Mouse (Mus musculus) thymus, postnatal 0 days (tissue): ENCODE measurements around the gene D8Ertd738e. TPM values are rescaled to one million over a fixed set of nuclear protein-coding genes. Genes with fewer than 3 reads are reported as not detected.

ENCODE experiments used
- DNase-seq: peaks from one replicate; pipeline ENCODE4 v3.0.0-alpha.2; 2015; ENCODE audit warnings: low spot score
- polyA plus RNA-seq: library from polyadenylated mRNA; unstranded; fragments of >200 nt; fragmentation: Nextera tagmentation; extraction: Ambion mirVana; gene quantifications from 2 replicates; pipeline ENCODE4 v1.2.1, GENCODE M21; 2015

D8Ertd738e gene
- polyA plus RNA-seq, 1 experiment from 2014 or later = 403 TPM

DNA sequence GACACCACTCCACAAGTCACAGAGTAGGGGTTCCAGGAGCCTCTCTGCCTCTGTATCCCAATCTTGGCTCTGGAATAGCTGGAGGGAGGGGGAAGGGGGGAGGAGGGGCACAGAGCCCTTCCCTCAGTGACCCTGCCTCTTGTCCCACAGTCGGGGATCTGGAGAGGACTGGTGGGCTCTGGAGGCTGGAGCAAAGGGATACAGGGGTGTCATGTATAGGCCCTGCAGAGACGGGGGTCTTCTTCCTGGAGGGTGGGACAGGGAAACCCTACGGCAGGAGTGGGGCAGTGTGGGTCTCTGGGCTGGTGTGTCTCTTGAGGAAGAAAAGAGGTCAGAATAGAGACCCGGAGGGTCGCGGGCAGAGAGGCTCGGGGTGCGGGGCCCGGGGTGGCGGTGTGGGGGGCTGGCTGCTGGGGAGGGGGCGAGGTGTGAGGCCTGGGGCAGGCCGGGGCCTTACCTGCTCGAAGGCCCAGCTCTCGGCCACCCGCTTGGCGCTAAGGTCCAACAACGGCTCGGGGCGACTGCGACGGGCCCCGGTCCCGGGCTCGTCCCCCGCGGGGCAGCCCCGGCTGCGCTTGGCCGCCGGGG lies 13.0 kb downstream of the D8Ertd738e start:
- peak; percentile 11 for DNase-seq

- DNase-seq = no peak
These were observed 13.6 kb downstream of the D8Ertd738e start for GRCm38 (mm10) chr8:84235746-84236409.

- DNase-seq = no peak
These were observed 16.5 kb downstream of the D8Ertd738e start for GRCm38 (mm10) chr8:84233055-84233454.

GRCm38 (mm10) chr8:84230735-84231134 lies 18.8 kb downstream of the D8Ertd738e start:
- DNase-seq = peak; percentile 32

DNA sequence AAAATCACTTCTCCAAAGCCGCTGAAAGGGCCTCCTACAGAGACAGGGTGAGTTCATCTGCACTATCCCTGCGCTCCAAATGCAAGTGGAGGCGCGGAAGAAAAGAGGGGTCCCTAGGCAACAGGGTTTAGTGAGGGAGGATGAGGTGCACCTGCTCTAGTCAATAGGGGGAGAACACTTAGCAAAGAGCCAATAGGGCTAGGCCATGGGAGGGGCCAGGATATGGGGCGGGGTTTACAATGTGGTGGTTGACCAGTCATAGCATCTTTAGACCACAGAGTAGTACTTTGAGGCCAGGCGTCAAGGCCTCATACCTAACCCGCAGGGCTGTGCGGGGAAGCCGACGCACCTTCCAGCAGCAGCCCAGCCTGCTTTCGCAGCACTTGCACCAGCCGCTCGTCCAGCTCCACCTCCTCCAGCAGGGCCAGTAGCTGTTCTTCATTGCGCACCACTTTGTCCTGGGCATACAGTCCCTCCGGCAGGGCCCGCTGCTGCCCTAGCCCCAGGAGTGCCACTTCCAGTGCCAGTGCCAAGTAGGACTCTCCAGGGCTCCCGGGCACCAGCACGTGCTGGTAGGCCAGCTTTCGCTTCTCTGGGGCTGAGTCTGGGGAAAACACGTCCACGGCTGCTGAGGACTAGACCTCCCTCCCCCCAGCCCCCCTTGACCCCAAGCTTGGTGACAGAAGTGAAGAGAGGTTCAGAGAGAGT lies 26.0 kb downstream of the D8Ertd738e start:
- DNase-seq = no peak

- DNase-seq = no peak
These were observed 26.9 kb downstream of the D8Ertd738e start for GRCm38 (mm10) chr8:84222566-84223165.

- DNase-seq = no peak
These were observed 29.4 kb downstream of the D8Ertd738e start for GRCm38 (mm10) chr8:84220105-84220504.

GRCm38 (mm10) chr8:84218143-84218542 lies 31.4 kb downstream of the D8Ertd738e start:
- no peak for DNase-seq

DNA sequence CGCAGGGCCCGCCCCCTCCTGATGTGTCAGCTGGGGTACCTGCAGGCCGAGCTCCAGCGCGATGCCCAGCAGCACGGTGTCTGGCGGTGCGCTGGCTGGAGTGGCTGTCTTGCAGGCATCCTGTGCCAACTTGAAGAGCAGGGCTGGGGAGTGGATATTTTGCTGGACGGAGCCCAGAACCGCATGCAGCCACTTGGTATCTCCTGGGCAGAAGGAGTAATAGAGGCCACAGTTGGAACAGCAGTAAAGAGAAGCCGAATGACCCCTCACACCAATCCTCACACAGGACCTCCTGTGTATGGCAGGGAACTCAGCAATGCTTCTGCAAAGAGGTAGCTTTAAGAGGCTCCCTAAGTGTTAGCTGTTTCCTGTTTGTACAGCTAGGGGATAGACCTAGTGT lies 32.3 kb downstream of the D8Ertd738e start:
- no peak for DNase-seq

DNA sequence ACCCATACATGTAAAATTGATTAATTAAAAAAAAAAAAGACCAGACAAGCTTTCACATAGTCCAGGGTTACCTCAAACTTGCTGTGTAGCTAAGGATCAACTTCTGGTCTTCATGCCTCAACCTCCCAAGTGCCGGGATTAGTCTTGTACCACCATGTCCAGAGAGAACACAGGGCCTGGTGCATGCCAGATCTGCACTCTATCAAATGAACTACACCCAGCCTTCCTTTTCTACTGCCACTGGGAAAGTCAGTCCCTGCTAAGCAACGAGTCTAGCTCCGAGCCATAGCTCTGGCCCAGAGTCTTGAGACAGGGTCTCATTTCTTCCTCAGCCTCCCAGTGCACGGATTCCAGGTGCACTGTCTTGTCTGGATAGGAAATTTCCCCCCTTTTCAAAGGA lies 36.2 kb downstream of the D8Ertd738e start:
- DNase-seq = no peak

GRCm38 (mm10) chr8:84211881-84212563 lies 37.5 kb downstream of the D8Ertd738e start:
- no peak for DNase-seq

DNA sequence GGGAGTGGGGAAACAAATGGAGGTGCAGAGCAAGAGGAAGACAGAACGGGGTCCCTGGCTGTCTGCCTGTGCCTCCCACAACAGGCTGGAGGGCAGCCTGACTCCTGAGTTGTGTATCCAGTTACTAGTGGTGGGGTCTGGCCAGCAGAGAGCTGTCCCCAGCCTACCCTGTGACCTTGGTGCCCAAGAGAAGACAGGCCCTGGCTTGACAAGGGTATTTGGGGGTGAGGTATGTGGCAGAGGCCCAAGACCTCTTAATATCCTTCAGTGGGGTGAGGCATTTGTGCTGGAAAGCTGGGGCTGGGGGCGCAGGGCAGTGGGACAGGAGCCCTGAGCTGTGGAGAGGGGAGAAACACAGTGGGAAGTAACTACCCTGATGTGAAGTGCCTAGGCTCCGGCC lies 38.3 kb downstream of the D8Ertd738e start:
- no peak for DNase-seq

GRCm38 (mm10) chr8:84210167-84210791 lies 39.2 kb downstream of the D8Ertd738e start:
- DNase-seq = peak; percentile 88

DNA sequence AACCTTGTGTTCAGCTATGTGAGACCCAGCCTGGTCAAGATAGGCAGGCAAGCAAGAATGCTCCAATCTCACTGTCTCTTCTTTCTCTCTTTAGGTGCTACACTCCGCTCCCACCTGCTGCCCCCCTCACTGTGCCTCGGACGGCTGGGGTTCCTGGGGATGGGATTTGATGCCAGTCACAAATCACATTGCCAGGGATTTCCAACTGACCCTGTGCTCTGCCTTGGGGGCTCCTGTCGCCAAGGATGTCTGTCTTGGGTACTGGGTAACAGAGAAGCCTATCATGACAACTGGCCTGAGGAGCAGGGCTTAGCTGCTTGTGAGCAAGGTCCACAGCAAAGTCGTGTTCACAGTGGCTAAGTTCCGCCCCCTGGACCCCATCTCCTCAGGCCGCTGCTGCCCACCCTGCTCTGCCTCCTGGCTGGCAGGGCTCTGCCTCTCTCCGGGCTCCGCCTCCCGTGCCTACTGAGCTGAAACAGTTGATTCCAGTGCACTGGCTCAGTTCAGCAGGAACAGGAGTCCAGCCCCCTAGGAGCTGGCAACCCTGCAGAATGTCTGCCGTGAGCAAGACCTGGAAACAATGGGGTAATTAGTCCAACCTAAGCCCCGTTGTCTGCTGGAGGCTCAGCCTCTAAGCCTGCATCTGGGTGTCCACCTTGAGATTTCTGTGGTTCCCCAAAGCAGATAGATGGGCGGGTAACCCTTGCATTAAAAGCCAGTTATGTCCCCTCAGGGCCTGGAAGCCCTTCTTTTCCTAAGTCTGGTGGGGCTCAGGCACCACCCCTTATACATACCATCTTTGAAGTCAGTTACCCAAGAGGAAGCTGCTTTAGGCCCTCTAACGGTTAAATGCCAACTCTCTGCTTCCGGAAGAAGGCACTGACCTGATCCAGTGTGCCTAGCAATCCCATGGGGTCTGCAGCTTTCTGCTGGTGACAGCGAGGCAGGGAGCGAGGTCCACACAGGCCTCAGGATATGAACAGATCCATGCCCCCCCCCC lies 40.8 kb downstream of the D8Ertd738e start:
- peak; percentile 73 for DNase-seq

DNA sequence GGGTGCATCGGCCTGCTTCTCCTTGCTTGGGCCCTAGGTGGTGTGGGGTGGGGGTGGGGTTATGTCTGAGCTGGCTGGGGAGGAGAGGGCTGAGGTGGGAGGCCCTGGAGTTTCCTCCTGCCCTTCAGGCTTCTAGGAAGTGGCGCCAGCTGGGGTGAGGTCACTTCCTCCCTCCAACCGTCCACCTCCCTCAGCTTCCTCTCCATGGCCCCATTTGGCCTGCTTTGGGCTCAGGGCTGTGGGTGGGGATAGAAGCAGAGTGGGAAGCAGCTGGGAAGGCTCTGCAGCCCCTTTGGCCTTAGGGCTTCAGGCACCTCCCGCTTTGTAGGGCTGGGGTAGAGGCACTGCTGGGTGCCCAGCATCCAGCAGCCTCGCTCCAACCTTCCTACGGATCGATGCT lies 41.7 kb downstream of the D8Ertd738e start:
- peak; percentile 71 for DNase-seq

DNA sequence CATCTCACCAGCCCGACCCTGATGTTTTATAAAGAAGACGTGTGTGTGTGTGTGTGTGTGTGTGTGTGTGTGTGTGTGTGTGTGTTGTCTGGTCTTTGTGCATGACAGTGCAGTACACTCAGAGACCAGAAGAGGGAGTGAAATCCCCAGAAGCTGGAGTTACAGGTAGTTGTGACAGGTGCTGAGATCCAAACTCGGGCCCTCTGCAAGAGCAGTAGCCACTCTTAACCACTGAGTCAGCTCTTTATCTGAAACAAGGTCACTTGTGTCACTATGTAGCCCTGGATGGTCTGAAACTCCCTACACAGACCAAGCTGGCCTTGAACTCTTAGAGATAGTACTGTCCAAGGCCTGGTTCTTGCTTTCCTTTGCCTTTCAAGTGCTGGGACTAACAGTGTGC lies 42.9 kb downstream of the D8Ertd738e start:
- no peak for DNase-seq

- DNase-seq = no peak
These were observed 44.4 kb downstream of the D8Ertd738e start for GRCm38 (mm10) chr8:84205073-84205472.

GRCm38 (mm10) chr8:84203975-84204772 lies 45.3 kb downstream of the D8Ertd738e start:
- DNase-seq = peak; percentile 48
